Mouse (Mus musculus) testis, adult 2 months (tissue): ENCODE results near the gene Tmod1.
A peak's percentile ranks its signal among the peaks of the same experiment; 100 is the strongest.

Experiments used
- CTCF ChIP-seq: fragments of 200-500 bp; IDR thresholded peaks from 2 replicates; pipeline ENCODE4 v1.5.1; 2012; ENCODE audit warnings: low read depth, mild to moderate bottlenecking, inconsistent platforms, low read length, moderate library complexity; ENCODE audit not compliant: control insufficient read depth, insufficient read depth, insufficient replicate concordance
- POLR2A ChIP-seq: fragments of 200-500 bp; IDR thresholded peaks from 2 replicates; pipeline ENCODE4 v1.6.1; 2012; ENCODE audit warnings: low read depth, mild to moderate bottlenecking, inconsistent platforms, low read length, moderate library complexity; ENCODE audit not compliant: control insufficient read depth

GRCm38 (mm10) chr4:46076892-46077291 lies 38.2 kb downstream of the Tmod1 start:
- TF ChIP-seq CTCF = no peak
- TF ChIP-seq POLR2A = peak; percentile 20; the same call in 1 of the 2 replicates
